8 mouse cellular contexts compared by ENCODE assay signal in the genomic region with DNA sequence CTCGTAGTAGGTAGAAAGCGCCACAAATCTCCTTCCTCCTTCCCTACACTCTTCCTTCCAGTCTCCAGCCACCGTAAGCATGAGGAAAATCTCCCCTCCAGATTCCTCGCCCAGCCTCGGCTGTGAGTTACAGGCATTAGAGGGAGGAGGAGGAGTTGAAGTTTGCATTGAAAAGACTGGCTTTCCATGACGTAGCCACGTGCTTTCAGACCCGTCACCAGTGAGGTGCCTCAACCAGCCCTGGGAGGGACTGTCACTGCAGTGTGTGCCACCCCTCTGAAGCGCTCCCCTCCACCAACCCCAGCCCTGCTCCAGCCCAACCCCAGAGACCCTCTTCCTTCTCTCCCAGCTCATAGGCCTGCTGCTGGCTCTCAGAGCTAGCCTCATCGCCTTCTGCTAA. TPM values are rescaled to one million over a fixed set of nuclear protein-coding genes. Genes with fewer than 3 reads are reported as not detected.
DNase-seq lines count a peak whose midpoint lies in the region; ATAC-seq lines count a peak whose summit lies in the region.

No protein-coding gene starts in this region.

- peak overlapping the region; percentile 86 for H3K4me2 ChIP-seq in heart, embryonic 12.5 days

- intact Hi-C loops in left cerebral cortex, postnatal 25 days (cut with DNase I), result loop anchor here (10.0 kb wide), 2 partner anchors 273 to 383 kb away; no protein-coding TSS in a partner anchor

- peak overlapping the region; percentile 52 for H3K4me3 ChIP-seq in heart, embryonic 12.5 days
- peak overlapping the region; percentile 60 for H3K4me3 ChIP-seq in embryonic facial prominence, embryonic 10.5 days

- no peaks in the 10 kb centered on the region for H3K36me3 ChIP-seq in heart, embryonic 12.5 days
- H3K36me3 ChIP-seq in embryonic facial prominence, embryonic 10.5 days (replicated peaks), result no peaks in the 10 kb centered on the region

- peak overlapping the region; percentile 48 for H3K9ac ChIP-seq in heart, embryonic 12.5 days

- 6% methylated on average over 10 of the region's 10 CpGs for WGBS in heart, embryonic 12.5 days
- 2% methylated on average over 10 of the region's 10 CpGs for WGBS in embryonic facial prominence, embryonic 10.5 days

- H3K27me3 ChIP-seq in heart, embryonic 12.5 days (replicated peaks), result peaks cover 12% of the 10 kb centered on the region; the same call in 1 of the 2 replicates
- peaks cover 37% of the 10 kb centered on the region for H3K27me3 ChIP-seq in embryonic facial prominence, embryonic 10.5 days (replicated peaks; ENCODE audit: low read depth, poor library complexity, severe bottlenecking)

- ATAC-seq in heart, embryonic 12.5 days (ENCODE audit: insufficient number of reproducible peaks, low FRiP score), result peak; percentile 67; the same call in 1 of the 2 replicates
- ATAC-seq in monocyte, adult 5-6 weeks (replicated peaks; ENCODE audit: insufficient number of reproducible peaks, low FRiP score, low TSS enrichment, poor library complexity, severe bottlenecking), result no peak

- H3K4me1 ChIP-seq in heart, embryonic 12.5 days (replicated peaks), result peaks cover 9% of the 10 kb centered on the region
- peaks cover 19% of the 10 kb centered on the region for H3K4me1 ChIP-seq in embryonic facial prominence, embryonic 10.5 days

- H3K9me3 ChIP-seq in heart, embryonic 12.5 days (replicated peaks), result no peaks in the 10 kb centered on the region
- no peaks in the 10 kb centered on the region for H3K9me3 ChIP-seq in embryonic facial prominence, embryonic 10.5 days

- H3K27ac ChIP-seq in heart, embryonic 12.5 days (ENCODE audit: poor library complexity, severe bottlenecking), result no peak overlapping the region
- 0 out of 2 replicates have a peak overlapping the region, but pooled peaks have one; percentile 27 for H3K27ac ChIP-seq in embryonic facial prominence, embryonic 10.5 days (replicated peaks)

- DNase-seq in heart, adult 9 months (ENCODE audit: low spot score in 2 of 2), result no peak
- peak; percentile 60 for DNase-seq in embryonic facial prominence, embryonic 10.5 days (ENCODE audit: low spot score)
- peak; percentile 13 for DNase-seq in heart, postnatal 4 days
- DNase-seq in left cerebral cortex, postnatal 25 days (ENCODE audit: low spot score in 2 of 2), result peak; percentile 79 to 93
- peak; percentile 82 for DNase-seq in retina, postnatal 1 day
- no peak for DNase-seq in urinary bladder, postnatal 36 days (ENCODE audit: low spot score in 2 of 2)

RNA-seq across cellular contexts. Expression of gene Fgf14, which starts 0.5 kb away (rescaled TPM):
- 1.6 TPM in 2 replicates for polyA plus RNA-seq in heart, embryonic 12.5 days (2016; fragmentation: Nextera tagmentation; extraction: Ambion mirVana)
- polyA plus RNA-seq in embryonic facial prominence, embryonic 10.5 days (2016; fragmentation: Nextera tagmentation; extraction: Ambion mirVana), result 1.0 and 1.2 TPM in 2 replicates
- total RNA-seq in heart, postnatal 4 days (2021), result 1 to 10 TPM; 1.5 to 2.1 TPM
- total RNA-seq in left cerebral cortex, postnatal 25 days (2021), result 10 to 100 TPM; 49.7 to 56.5 TPM
- not detected in 3 replicates for total RNA-seq in monocyte, adult 5-6 weeks (2017)

Comparison
In these comparisons a context has a peak if more than half of its experiments do, and no peak if none do; other contexts are left out.
1. DNase-seq: peak in embryonic facial prominence, embryonic 10.5 days (single experiment), heart, postnatal 4 days (single experiment), left cerebral cortex, postnatal 25 days (2 of 2) and retina, postnatal 1 day (single experiment); none in heart, adult 9 months (0 of 2) and urinary bladder, postnatal 36 days (0 of 2).
2. RNA of gene Fgf14, which starts 0.5 kb away (total RNA-seq): 49.7 to 56.5 TPM in left cerebral cortex, postnatal 25 days; 1.5 to 2.1 TPM in heart, postnatal 4 days and not detected in monocyte, adult 5-6 weeks; every median in the first group is over 10 times any median in the second.